Mouse (Mus musculus): ENCODE results near the gene Rp2.

Rp2 gene

GRCm38 (mm10) chrX:20425140-20425838 lies 61.0 kb downstream of the Rp2 start, which contains the start of gene Jade3:
Jade3 (plus strand) TSS chrX:20425688.
- peak; percentile 85 for DNase-seq (ENCODE audit: low read depth, low spot score)

DNA sequence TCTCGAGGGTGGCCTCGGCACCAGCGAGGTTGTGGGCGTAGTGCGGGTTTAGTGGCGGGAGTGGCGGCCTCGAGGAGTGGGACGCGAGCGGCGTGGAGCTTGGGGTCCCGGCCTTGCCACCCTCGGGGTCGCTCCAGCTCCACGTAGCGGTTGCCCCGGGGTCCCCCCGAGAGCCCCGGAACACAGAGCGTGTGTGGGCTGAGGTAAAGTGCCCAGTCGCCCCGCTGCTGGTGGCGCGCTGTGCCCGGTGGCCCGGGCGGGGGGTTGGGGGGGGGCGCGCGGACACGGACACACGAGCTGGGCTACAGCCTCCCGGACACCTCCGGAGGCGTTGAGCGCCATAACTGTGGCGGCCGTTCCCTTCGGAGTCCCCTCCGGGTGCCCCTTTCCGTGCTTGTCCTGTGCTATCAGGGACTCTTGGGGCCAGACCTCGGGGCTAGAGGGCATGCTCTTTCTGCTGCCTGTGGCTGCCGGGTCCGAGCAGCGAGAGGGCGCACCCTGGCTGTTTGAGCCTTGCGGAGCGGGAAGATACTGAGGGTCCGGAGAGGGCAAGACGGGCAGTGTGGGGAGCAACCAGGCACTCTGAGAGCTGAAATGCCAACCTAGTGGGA lies 61.7 kb downstream of the Rp2 start:
- DNase-seq (ENCODE audit: low read depth, low spot score), result peak; percentile 14
